Mouse (Mus musculus) lung, postnatal 25 days (tissue): ENCODE measurements around the gene Dennd1b.

ENCODE experiments used
- DNase-seq: peaks from one replicate; pipeline ENCODE4 v3.0.0; 2022; ENCODE audit warnings: low spot score

The Dennd1b gene

DNA sequence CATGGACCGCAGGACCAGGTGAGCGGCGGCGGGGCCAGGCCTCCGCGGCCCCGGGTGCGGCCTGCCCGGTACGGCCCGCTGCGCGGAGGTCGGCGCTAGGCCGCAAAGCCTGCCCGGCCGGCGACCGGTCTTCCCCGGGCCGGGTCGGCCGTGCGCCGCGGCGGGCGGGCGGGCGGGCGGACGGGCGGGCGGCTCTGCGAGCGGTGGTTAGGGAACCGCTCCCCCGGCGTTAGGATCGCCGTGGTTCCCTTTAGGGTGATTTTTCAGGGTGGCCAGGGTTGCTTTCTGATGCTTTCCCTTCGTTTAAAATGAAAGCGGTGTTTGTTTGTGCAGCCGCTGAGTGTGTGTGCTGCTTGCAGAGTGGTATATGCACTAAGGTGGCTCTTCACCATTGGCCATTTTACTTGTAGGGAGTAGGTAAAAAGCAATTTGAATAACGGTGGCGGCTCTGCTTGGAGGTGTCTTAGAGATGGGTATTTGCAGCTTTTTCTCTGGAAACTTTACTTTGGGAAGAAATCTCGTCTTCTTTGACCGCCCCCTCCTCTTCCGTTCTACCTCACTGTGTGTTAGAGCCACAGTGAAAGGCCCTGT lies 728 bp downstream of the Dennd1b start:
- no peak for DNase-seq

- DNase-seq = no peak
These were observed 1.8 kb downstream of the Dennd1b start for GRCm38 (mm10) chr1:138965069-138965468.

DNA sequence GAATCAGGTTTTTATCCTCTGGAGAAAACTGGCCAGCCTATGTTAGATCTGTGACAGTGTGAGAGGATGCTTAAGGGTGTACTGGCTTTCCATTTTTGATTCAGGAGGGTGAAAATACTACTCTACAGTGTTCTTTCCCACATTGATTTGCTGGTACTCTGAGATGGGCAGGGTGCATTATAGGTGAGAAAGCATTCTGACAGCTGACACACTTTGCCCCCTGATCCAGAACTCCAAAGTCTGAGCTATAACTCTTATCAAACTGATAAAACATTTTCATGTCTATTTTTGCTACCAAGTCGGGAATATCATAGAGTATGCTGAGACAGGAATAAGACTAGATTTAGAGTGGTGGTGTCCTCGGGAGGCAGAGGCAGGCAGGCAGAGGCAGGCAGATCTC lies 2.3 kb downstream of the Dennd1b start:
- DNase-seq = no peak

DNA sequence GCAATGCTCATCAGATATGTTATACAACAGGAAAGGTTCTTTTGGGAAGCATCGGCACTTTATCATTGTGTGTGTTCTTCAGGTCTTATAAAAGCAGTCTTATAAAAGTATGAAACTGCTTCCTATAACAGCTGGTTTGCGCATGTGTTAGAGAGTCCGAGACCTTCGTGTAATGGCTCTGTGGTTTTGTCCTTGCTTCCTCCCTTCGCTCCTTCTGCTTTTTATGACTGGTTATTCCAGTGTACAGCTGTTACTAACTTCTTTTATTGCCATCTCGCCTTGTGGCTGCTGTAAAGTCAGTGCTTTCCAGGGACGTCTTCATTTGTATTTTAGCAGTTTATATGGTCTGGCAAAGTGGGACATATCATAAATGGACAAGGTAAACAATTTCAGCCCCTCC lies 4.2 kb downstream of the Dennd1b start:
- DNase-seq = no peak

- DNase-seq = no peak
These were observed 6.8 kb downstream of the Dennd1b start for GRCm38 (mm10) chr1:138970053-138970452.

GRCm38 (mm10) chr1:138973541-138974224 lies 10.4 kb downstream of the Dennd1b start:
- DNase-seq = no peak

- DNase-seq = no peak
These were observed 11.6 kb downstream of the Dennd1b start for GRCm38 (mm10) chr1:138974836-138975235.

GRCm38 (mm10) chr1:138975945-138976344 lies 12.7 kb downstream of the Dennd1b start:
- no peak for DNase-seq

GRCm38 (mm10) chr1:138982203-138982602 lies 19.0 kb downstream of the Dennd1b start:
- peak; percentile 51 for DNase-seq

GRCm38 (mm10) chr1:138982611-138983010 lies 19.4 kb downstream of the Dennd1b start:
- no peak for DNase-seq

DNA sequence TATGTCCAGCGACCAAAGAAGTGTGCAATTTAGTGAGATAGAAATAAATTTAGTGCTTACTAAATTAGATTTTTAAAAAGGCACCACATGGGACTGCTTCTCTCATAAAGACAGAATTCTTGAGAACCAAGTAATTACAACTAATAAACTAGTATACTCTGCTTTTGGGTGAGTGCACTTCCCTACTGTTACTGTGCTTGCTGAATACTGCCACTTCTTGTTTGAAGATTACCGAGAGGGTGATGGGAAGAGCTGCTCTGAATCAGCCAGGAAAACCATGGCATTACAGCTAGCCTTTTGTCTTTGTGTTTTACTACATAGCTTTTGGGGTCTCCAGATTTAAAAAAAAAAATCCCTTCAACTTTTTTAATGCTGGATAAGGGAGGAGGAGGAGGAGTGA lies 19.8 kb downstream of the Dennd1b start:
- DNase-seq = no peak

- DNase-seq = no peak
These were observed 20.2 kb downstream of the Dennd1b start for GRCm38 (mm10) chr1:138983465-138983864.

DNA sequence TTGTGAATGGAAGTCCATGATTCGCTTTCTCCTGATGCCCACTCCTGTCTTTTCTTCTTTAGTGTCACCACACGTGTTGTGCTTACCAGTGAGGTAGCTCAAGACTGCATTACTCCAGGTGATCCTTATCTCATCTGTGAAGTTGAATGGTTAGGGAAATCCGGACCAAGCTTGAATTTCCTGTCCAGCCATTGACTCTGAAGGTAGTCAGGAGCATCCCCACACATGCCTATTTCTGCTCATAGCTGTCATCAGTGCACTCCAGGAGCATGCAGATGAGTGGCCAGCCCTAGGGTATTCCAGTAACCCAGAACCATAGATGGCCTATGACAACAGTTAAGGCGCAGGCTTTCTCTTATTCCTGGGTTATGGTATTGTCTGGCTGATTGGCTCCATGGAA lies 20.9 kb downstream of the Dennd1b start:
- no peak for DNase-seq

DNA sequence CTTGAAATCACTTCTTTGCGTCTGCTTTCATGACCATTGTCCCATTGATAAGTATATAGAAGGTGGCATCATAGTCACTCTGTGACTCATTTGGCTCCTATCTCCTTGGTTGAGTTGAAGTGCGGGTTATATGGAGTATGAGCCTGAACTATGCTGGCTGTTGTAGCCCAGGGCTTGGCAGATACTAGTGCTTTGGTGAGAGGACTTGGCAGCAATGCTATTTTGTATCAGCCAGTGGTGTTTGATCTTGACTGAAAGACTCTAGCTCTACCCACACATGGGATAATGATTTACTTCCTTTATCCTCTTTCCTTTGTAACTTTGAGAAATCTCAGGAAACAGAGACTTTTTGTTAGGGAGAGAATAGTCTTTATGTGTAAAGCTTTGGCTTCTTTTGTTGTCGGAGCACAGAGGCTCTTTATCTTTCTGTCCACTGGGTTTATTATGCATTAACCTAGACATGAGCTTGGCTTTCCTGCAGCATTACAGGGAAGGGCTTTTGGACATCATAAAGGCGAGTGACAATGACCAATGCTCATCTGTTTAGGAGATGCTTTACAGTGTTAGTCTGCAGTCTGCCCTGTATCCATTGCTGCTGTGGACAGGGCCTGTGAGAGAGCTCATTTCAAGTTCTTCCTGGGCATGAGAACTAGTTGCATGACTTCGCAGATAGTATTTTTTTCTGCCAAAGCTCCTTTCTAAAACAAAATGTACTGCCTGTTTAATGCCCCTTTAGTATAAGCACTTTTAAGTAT lies 29.3 kb downstream of the Dennd1b start:
- no peak for DNase-seq

DNA sequence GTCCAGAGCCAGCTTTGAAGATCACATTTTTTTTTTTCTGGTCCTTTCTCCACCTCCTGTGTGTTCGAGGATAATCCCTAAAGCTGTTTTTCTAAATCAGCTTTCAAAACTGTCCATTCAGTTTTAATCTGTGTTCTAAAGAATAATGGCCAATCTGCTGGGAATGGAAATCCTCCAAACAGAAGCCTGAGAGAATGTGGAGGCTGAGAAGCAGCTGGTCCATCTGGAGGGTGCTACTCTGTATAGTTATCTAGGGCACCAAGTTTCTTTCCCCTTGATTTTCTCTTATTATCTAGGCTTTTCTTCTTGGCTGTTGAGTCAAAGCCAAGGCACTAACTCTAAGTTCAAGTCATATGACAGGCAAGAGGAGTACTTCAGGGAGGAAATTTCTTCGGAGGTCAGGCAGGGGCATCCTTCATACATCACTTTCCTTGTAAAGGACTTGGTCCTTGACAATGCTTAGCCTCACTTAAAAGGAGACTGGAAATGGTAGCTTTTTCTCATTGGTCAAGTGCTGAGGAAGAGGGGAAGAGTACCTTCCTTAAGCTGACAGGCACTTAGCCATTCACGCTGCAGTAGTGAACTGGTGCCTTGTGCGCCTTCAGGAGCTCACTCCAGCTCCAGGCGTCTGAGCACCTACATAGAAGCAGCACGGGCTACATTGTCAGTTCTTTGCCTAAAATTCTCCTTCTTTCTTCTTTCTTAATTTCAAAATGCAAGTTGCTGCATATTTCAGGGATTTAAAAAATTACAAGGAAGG lies 32.6 kb downstream of the Dennd1b start:
- DNase-seq = no peak

DNA sequence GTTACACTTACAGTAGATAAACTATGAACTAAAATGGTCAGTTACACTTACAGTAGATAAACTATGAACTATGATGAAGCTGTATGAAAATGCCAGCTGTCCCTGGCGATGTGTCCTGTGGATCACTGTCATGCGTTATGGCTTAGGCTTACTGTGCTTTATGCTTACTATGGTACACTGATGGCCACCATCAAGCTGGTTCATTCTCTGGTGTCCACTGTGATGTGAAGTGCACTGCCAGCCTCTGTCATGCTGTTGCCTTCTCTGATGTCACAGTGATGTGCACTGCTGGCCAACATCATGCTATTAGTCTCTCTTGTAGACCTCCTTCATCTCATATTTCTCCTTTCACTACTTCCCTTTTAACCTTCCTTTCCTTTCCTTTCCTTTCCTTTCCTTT lies 33.4 kb downstream of the Dennd1b start:
- no peak for DNase-seq

GRCm38 (mm10) chr1:139000675-139001379 lies 37.6 kb downstream of the Dennd1b start:
- DNase-seq = no peak

- DNase-seq = no peak
These were observed 40.3 kb downstream of the Dennd1b start for GRCm38 (mm10) chr1:139003503-139003902.

GRCm38 (mm10) chr1:139006000-139006399 lies 42.8 kb downstream of the Dennd1b start:
- no peak for DNase-seq

DNA sequence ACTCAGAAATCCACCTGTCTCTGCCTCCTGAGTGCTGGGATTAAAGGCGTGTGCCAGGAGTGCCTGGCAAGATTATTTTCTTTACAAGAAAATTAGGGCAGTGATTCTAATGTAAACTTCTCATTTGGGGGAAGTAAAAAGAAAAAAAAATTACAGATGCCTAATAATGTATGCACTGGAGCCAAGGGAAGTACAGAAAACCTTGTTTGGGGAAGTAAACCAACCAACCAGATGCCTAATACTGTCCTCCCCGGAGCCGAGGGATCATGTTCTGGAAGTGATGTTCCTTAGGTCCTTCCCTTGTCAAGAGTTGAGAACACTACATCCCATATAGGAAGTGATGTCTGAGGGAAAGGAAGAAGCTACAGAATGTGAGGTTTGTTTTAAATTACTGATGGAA lies 44.2 kb downstream of the Dennd1b start:
- DNase-seq = no peak

GRCm38 (mm10) chr1:139015118-139015788 lies 52.0 kb downstream of the Dennd1b start:
- DNase-seq = no peak
